Mouse (Mus musculus) cerebellum, adult 9-10 months (tissue): ENCODE results near the gene 7530416G11Rik.

Experiments used
- DNase-seq: peaks from one replicate; pipeline ENCODE4 v3.0.0; 2022

The 7530416G11Rik gene

DNA sequence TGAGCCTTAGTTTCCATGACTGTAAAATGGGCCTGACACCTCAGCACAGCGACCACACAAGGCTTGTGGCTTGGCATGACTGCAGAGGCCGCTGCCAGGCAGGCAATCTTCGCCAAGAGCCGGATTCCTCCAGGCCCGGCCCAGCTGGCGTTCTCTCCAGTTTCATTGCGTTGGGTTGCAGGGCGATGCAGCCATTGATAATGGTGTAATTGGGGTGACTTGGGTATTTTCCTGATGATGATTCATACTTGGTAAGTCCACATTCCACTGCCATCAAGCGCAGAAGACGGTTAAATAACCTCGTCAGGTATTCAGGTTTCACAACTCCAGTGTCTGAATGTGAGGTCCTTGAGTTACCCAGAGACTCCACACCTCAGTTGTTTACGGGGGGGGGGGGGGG is 23.7 kb downstream of the 7530416G11Rik start:
- no peak for DNase-seq

GRCm38 (mm10) chr15:85477584-85477983 is 25.4 kb downstream of the 7530416G11Rik start:
- DNase-seq: peak; percentile 44

DNA sequence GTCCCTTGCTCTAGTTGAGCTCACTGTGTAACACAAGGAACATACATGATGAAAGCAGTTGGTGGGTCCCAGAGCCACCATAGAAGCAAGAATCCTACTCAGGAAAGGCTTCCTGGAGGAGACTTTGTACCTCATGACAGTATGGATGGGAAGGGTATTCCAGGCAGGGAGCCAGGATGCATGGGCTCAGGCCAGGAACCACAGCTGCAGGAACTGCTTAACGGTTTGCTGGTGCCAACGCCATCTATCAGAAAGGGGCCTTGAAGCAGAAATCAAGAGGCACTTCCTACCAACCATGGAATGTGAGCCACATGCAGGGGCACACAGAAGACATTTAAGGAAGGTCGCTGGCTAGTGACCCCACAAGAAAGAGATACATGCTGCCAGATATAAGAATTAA is 28.3 kb downstream of the 7530416G11Rik start:
- DNase-seq: no peak

DNA sequence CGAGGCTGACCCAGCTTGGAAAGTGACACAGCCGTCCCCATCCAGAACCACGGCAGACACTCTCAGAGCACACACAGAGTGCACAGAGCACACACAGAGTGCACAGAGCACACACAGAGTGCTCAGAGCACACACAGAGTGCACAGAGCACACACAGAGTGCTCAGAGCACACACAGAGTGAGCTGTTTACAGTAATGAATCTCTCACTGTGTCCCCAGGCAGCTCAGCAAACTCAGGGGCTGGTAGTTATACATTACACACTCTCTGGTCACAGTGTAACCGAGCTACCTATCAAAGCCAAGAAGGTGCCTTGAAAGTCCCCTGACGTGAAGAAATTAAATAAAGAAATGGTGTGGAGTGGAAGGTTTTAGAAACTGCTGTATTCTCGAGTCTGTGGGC is 33.6 kb downstream of the 7530416G11Rik start:
- DNase-seq: no peak

GRCm38 (mm10) chr15:85466456-85467067 is 36.5 kb downstream of the 7530416G11Rik start:
- peak; percentile 39 for DNase-seq

GRCm38 (mm10) chr15:85464823-85465565 is 38.0 kb downstream of the 7530416G11Rik start:
- no peak for DNase-seq

- no peak for DNase-seq
Measured at GRCm38 (mm10) chr15:85464190-85464589, 38.8 kb downstream of the 7530416G11Rik start.

- no peak for DNase-seq
Measured at GRCm38 (mm10) chr15:85463027-85463790, 39.8 kb downstream of the 7530416G11Rik start.

- DNase-seq: peak; percentile 31
Measured at GRCm38 (mm10) chr15:85462138-85462537, 40.9 kb downstream of the 7530416G11Rik start.

DNA sequence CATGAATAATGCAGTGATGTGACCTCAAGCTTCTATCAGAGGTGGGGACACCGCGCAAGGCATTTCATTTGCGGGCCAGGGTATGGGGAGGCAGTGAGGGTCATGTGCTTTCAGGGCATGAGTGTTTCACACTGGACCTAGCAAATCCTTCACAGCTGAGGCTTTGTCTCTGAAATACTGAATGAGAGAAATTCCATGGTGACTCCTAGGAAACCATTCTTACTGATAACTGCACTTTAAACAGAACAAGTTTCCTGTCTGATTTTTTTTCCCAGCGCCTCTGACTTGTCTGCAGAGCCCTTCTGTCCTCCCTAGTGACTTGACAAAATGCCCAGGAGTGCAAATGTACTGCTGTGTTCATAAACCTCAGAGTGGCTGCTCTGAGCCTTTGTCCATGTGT is 41.5 kb downstream of the 7530416G11Rik start:
- peak; percentile 56 for DNase-seq

DNA sequence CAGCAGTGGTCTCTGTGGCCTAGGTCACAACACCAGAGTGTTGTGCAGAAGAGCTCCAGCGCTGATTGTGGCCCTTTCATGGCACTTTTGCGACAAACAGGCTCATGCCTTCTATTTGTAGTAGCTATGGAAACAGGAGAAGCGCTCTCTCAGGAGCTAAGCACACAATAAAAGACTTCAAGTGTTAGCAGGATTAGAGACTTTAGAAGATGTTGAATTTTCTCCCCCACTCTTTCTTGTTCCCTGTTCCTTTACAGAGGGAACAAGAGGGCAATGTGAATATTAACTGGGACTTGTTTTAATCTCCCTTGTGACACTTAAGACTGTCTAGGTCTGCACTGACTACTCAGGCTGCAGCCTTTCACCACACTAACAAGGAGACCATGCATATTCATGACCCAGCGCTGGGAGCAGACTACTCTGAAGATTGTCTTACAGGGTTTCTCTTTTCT is 44.4 kb downstream of the 7530416G11Rik start:
- DNase-seq: no peak

GRCm38 (mm10) chr15:85457838-85458237 is 45.2 kb downstream of the 7530416G11Rik start:
- DNase-seq: peak; percentile 19

- no peak for DNase-seq
Measured at GRCm38 (mm10) chr15:85456891-85457290, 46.1 kb downstream of the 7530416G11Rik start.

GRCm38 (mm10) chr15:85446652-85447051 is 56.4 kb downstream of the 7530416G11Rik start:
- no peak for DNase-seq
